Mouse (Mus musculus) forebrain, embryonic 14.5 days (tissue): ENCODE measurements around the gene Zkscan4. TPM values are rescaled to one million over a fixed set of nuclear protein-coding genes. Genes with fewer than 3 reads are reported as not detected.
"Not testable (repeated sequence)": the region's sequence is repeated elsewhere in the genome, so short reads cannot be mapped to it uniquely, and the experiment has no call there.

Experiments
- ATAC-seq: fragments of 200-750 bp; cut with Nextera tagmentation; 2 replicates; pipeline ENCODE4 v1.8.0; 2017; ENCODE audit warnings: mild to moderate bottlenecking, moderate library complexity
- DNase-seq: peaks from one replicate; pipeline ENCODE4 v3.0.0-alpha.2; 2015; ENCODE audit warnings: low spot score
- H3K27ac ChIP-seq: fragments of 300-500 bp; sonication (generic); 2 replicates; pipeline ENCODE4 v1.5.1; 2014; ENCODE audit warnings: low read depth, mild to moderate bottlenecking, control low read depth, low read length, moderate library complexity
- H3K27me3 ChIP-seq: fragments of 300-500 bp; sonication (generic); replicated peaks from 2 replicates; pipeline ENCODE4 v1.6.1; 2014; ENCODE audit warnings: low read length, control low read depth, mixed read lengths; ENCODE audit not compliant: control insufficient read depth, insufficient read depth
- H3K36me3 ChIP-seq: fragments of 300-500 bp; sonication (generic); 2 replicates; pipeline ENCODE4 v1.6.1; 2014; ENCODE audit warnings: low read length, control low read depth; ENCODE audit not compliant: control insufficient read depth, insufficient read depth
- H3K4me1 ChIP-seq: fragments of 300-500 bp; sonication (generic); 2 replicates; pipeline ENCODE4 v1.6.1; 2014; ENCODE audit warnings: antibody characterized with exemption, low read length, control low read depth; ENCODE audit not compliant: control insufficient read depth, insufficient read depth
- H3K4me2 ChIP-seq: fragments of 300-500 bp; sonication (generic); 2 replicates; pipeline ENCODE4 v1.6.1; 2014; ENCODE audit warnings: mild to moderate bottlenecking, control low read depth, low read length
- H3K4me3 ChIP-seq: fragments of 300-500 bp; sonication (generic); 2 replicates; pipeline ENCODE4 v1.5.1; 2014; ENCODE audit warnings: low read depth, low read length, control low read depth
- H3K9ac ChIP-seq: fragments of 300-500 bp; sonication (generic); 2 replicates; pipeline ENCODE4 v1.6.1; 2014; ENCODE audit warnings: mild to moderate bottlenecking, low read length, control low read depth, moderate library complexity
- H3K9me3 ChIP-seq: fragments of 300-500 bp; sonication (generic); replicated peaks from 2 replicates; pipeline ENCODE4 v1.6.1; 2016; ENCODE audit warnings: low read length, control low read depth, mixed read lengths; ENCODE audit not compliant: control insufficient read depth
- WGBS: fragments of 180-500 bp; shearing (Covaris S2); extraction: QIAGEN DNeasy Blood & Tissue Kit; methylation state at CpG from one replicate; pipeline ENCODE4 v1.1.7; 2014; 5-methylcytosine and 5-hydroxymethylcytosine counted together
- microRNA counts: library from miRNA; unstranded; fragments of <30 nt; microRNA quantifications from one replicate; lab custom pipeline; 2016
- microRNA-seq: library from miRNA; unstranded; fragments of <30 nt; microRNA quantifications from one replicate; pipeline ENCODE4, GENCODE M21; 2016
- polyA plus RNA-seq: library from polyadenylated mRNA; unstranded; fragments of >200 nt; fragmentation: Nextera tagmentation; extraction: Ambion mirVana; gene quantifications from 2 replicates; pipeline ENCODE4 v1.2.1, GENCODE M21; 2014

Zkscan4 gene
- polyA plus RNA-seq, 1 experiment from 2014 or later, result 8.2 TPM

DNA sequence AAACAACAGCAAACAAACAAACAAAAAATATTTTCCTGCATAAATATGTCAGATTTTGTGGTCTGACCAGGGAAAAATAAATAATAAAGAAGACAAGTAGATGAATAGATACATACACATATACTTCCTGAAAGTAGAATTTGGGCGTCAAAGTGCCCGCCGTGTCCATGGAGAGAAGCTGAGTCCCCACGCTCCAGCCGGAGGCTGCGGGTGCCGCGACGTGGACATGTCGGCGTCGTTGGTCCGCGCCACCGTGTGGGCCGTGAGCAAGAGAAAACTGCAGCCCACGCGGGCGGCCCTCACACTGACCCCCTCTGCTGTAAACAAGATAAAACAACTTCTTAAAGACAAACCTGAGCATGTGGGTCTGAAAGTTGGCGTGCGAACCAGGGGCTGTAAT lies 16.4 kb downstream of the Zkscan4 start, which contains the start of gene AK157302:
AK157302 (plus strand) TSS at position 144 of the 400 bp plus-strand sequence.
- DNase-seq, result no peak
- H3K27me3 ChIP-seq, result no peaks in the 10 kb centered on the region
- ATAC-seq, result no peak
- no peak within 1 kb of the TSS for H3K27ac ChIP-seq
- H3K9me3 ChIP-seq, result no peaks in the 10 kb centered on the region
- no peak within 1 kb of the TSS for H3K4me2 ChIP-seq
- no peaks in the 10 kb centered on the region for H3K4me1 ChIP-seq
- 94% methylated on average over 21 of the region's 21 CpGs for WGBS
- H3K9ac ChIP-seq, result no peak within 1 kb of the TSS
- no peaks in the 10 kb centered on the region for H3K36me3 ChIP-seq
- no peak within 1 kb of the TSS for H3K4me3 ChIP-seq

DNA sequence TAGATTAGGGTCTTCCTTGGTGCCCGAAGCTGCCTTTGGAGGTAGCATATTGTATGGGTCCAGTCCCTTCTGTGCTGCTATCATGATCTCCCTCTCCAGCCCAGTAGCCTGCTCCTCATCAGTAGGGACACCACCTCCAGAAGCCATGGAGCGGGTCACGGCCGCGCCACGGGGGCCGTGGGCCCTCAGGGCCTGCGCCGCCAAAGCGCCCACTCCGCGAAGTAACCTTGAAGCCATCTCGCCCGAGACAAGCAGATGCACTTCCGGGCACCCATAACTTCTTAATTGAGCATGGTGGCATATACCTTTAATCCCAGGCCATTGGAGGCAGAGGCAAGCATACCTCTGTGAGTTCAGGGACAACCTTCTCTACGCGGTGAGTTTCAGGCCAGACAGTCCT lies 22.5 kb downstream of the Zkscan4 start, which contains the start of gene Gm11273:
Gm11273 (minus strand) TSS at position 237 of the 400 bp plus-strand sequence.
- ATAC-seq, H3K9me3 ChIP-seq: not testable (repeated sequence)
- WGBS, result 97% methylated on average over 17 of the region's 17 CpGs

DNA sequence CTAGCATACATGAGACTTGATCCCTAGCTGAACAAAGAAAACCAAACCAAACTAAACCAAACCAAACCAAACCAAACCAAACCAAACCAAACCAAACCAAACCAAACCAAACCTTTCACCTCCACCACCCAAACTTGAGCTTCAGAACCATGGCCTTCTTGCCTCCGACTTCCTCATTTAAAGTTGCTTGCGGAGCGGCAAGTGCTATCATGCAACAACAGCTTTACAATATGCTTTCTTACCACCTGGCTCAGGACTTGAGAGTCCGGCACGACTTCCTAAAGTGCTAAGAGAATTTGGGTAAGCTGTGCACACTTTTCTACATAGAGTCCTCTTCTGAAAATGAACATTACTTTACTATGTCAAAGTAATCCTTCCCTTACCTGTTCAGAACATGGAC lies 23.6 kb downstream of the Zkscan4 start:
- no peak for DNase-seq
- no peak overlapping the region for H3K4me2 ChIP-seq
- H3K9me3 ChIP-seq, result no peaks in the 10 kb centered on the region
- H3K36me3 ChIP-seq, result no peaks in the 10 kb centered on the region
- ATAC-seq, result no peak
- H3K27ac ChIP-seq, result no peak overlapping the region
- WGBS, result 88% methylated on average over 5 of the region's 5 CpGs
- H3K4me3 ChIP-seq, result no peak overlapping the region
- no peaks in the 10 kb centered on the region for H3K4me1 ChIP-seq
- no peak overlapping the region for H3K9ac ChIP-seq
- H3K27me3 ChIP-seq, result no peaks in the 10 kb centered on the region

More for the DNA sequence above, 22.5 kb downstream of the Zkscan4 start, which contains the start of gene Gm11273:
- H3K27ac ChIP-seq, DNase-seq, H3K9ac ChIP-seq, H3K4me3 ChIP-seq, H3K36me3 ChIP-seq, H3K4me1 ChIP-seq, H3K27me3 ChIP-seq, H3K4me2 ChIP-seq: not testable (repeated sequence)

DNA sequence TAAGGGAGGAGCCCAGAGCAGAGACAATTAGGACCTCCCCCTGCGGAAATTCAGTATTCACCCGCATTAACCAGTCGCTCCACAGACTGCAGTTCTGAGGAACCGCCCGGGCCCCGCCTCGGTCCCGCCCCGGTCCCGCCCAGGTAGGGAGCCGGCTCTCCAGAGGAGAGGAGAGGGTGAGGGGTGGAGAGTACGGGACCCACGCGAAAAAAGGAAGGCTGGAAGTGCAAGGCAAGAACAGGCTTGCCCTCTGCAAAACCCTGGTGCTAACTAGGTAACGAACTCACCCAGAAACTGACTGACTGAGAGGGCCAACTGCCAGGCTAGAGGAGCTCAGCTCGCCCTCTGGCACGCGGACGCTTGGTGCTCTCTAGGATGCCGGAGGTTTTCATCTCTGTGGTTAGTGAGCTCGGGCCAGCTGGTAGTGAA lies 27.5 kb downstream of the Zkscan4 start:
- Histone ChIP-seq H3K9ac (peak overlapping the region; percentile 62), H3K36me3 (no peaks in the 10 kb centered on the region), H3K4me1 (no peaks in the 10 kb centered on the region), H3K27me3 (no peaks in the 10 kb centered on the region), H3K4me3 (peak overlapping the region; percentile 47), H3K27ac (peak overlapping the region; percentile 74), H3K9me3 (no peaks in the 10 kb centered on the region), H3K4me2 (peak overlapping the region; percentile 51)
- under 1% methylated on average over 21 of the region's 21 CpGs for WGBS
- peak; percentile 89 for DNase-seq
- ATAC-seq, result peak; percentile 100

DNA sequence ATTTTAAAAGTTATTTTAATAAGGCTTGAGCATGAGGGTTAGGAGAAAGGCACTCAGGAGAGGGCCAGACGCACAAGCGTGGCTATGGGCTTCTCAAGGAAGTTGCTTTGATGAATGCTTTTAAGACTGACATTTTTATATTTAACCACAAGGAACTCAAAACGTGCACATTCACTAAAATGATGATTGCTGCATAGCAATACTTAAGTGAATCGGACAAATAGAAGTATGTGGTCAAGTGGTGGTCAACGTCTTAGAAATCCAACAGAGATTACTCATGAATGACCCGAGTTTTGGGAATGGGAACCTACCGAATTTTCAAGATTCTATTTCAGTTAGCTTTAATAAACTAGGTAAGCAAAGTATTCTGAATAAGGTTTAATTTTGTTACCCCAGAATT lies 51.4 kb downstream of the Zkscan4 start:
- WGBS, result 55% methylated on average over 7 of the region's 7 CpGs
- Histone ChIP-seq H3K4me2 (peak overlapping the region; percentile 70), H3K4me1 (peaks cover 9% of the 10 kb centered on the region), H3K9me3 (no peaks in the 10 kb centered on the region), H3K9ac (peak overlapping the region; percentile 25), H3K27ac (no peak overlapping the region), H3K4me3 (peak overlapping the region; percentile 82), H3K36me3 (peaks cover 15% of the 10 kb centered on the region), H3K27me3 (no peaks in the 10 kb centered on the region)
- ATAC-seq (no peak), DNase-seq (no peak)

DNA sequence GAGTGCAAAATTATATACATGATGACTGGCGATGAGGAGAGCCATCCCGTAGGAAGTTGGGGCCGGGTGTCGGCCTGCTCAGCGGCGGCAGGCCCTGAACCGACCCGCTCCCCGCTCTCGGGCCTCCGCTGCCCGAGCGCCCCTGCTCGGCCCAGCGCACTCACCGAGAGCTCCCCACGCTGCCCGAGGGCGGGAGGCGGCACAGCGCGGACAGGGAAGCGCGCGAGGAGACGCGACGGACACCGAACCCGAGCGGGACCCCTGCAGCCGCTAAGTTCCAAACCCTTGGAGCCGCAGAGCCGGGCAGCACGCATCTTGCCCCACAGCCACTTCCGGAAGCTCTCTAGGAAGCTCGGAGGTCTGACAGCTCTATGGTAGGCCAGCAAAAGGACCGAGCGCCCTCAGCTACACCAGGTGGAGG lies 52.1 kb downstream of the Zkscan4 start, which contains the start of gene Zkscan8:
Zkscan8 (minus strand) TSS at position 340 of the 421 bp plus-strand sequence.
- no peaks in the 10 kb centered on the region for H3K27me3 ChIP-seq
- H3K9me3 ChIP-seq, result no peaks in the 10 kb centered on the region
- ATAC-seq (peak; percentile 99), DNase-seq (peak; percentile 89)
- peak within 1 kb of the TSS; percentile 82 for H3K4me3 ChIP-seq
- peak within 1 kb of the TSS; percentile 82 for H3K27ac ChIP-seq
- H3K9ac ChIP-seq, result peak within 1 kb of the TSS; percentile 93
- H3K36me3 ChIP-seq, result peaks cover 10% of the 10 kb centered on the region
- under 1% methylated on average over 39 of the region's 39 CpGs for WGBS
- peak within 1 kb of the TSS; percentile 70 for H3K4me2 ChIP-seq
- peaks cover 9% of the 10 kb centered on the region for H3K4me1 ChIP-seq

MicroRNAs encoded within 50 kb of the gene (microRNA counts, 519-probe panel; counts per million panel counts)
- not detected for microRNA mmu-miR-1896 (lab: Ali Mortazavi, UCI)

Small RNA genes within 50 kb of the gene (microRNA-seq; reads per million reads assigned to microRNA genes)
- not detected for gene Mir1896

Other genes with a start within 250 kb of the Zkscan4 start
- not detected in 2 replicates for gene Gpx5, start 186.2 kb upstream of the Zkscan4 start, polyA plus RNA-seq
- gene Gpx6, start 166.8 kb upstream of the Zkscan4 start, polyA plus RNA-seq, result not detected in 2 replicates
- gene Olfr1367, start 132.0 kb upstream of the Zkscan4 start, polyA plus RNA-seq, result not detected in 2 replicates
- 14.7 and 15.0 TPM in 2 replicates for gene Zscan12, start 116.1 kb upstream of the Zkscan4 start, polyA plus RNA-seq
- 78.3 and 80.5 TPM in 2 replicates for gene Zkscan3, start 76.2 kb upstream of the Zkscan4 start, polyA plus RNA-seq
- gene Pgbd1, start 37.8 kb upstream of the Zkscan4 start, polyA plus RNA-seq, result 3.5 and 3.7 TPM in 2 replicates
- 10.4 TPM in 2 replicates for gene Zscan26, start 25.2 kb upstream of the Zkscan4 start, polyA plus RNA-seq
- gene Nkapl, start 10.4 kb upstream of the Zkscan4 start, polyA plus RNA-seq, result 3.8 TPM in 2 replicates
- gene Gm10065, start 534 bp downstream of the Zkscan4 start, polyA plus RNA-seq, result not detected in 2 replicates
- 0.36 and 0.78 TPM in 2 replicates for gene AK157302, start 16.3 kb downstream of the Zkscan4 start, polyA plus RNA-seq
- 5.1 and 6.2 TPM in 2 replicates for gene Gm11273, start 22.5 kb downstream of the Zkscan4 start, polyA plus RNA-seq
- gene Zkscan8, start 52.2 kb downstream of the Zkscan4 start, polyA plus RNA-seq, result 7.3 and 8.6 TPM in 2 replicates
- 0.10 and 0.20 TPM in 2 replicates for gene Olfr1366, start 63.9 kb downstream of the Zkscan4 start, polyA plus RNA-seq
- gene Olfr1535, start 81.0 kb downstream of the Zkscan4 start, polyA plus RNA-seq, result not detected in 2 replicates
- gene Olfr1364, start 102.9 kb downstream of the Zkscan4 start, polyA plus RNA-seq, result not detected in 2 replicates
- not detected in 2 replicates for gene Olfr1362, start 135.1 kb downstream of the Zkscan4 start, polyA plus RNA-seq
- gene Olfr11, start 163.6 kb downstream of the Zkscan4 start, polyA plus RNA-seq, result not detected in 2 replicates
- not detected in 2 replicates for gene Olfr1361, start 184.5 kb downstream of the Zkscan4 start, polyA plus RNA-seq
- gene Olfr1360, start 198.5 kb downstream of the Zkscan4 start, polyA plus RNA-seq, result not detected in 2 replicates
- gene Olfr1359, start 219.2 kb downstream of the Zkscan4 start, polyA plus RNA-seq, result not detected in 2 replicates
- gene Hist1h2bl, start 237.2 kb downstream of the Zkscan4 start, polyA plus RNA-seq, result 3.7 and 4.2 TPM in 2 replicates
- gene Hist1h2ai, start 237.5 kb downstream of the Zkscan4 start, polyA plus RNA-seq, result 13.2 and 45.9 TPM in 2 replicates
- 7.3 and 11.0 TPM in 2 replicates for gene Hist1h3h, start 238.8 kb downstream of the Zkscan4 start, polyA plus RNA-seq
- gene Hist1h2bm, start 243.1 kb downstream of the Zkscan4 start, polyA plus RNA-seq, result 2.5 and 3.9 TPM in 2 replicates